ENCODE assay signal across 8 mouse cellular contexts in genomic region chr12:77060766-77061561, GRCm38 (mm10).
DNase-seq lines count a peak whose midpoint lies in the region; ATAC-seq and TF ChIP-seq lines count a peak whose summit lies in the region.
"Had no signal": no experiment of that assay in that cellular context is flagged by ENCODE, and none has a peak within 500 bp of the region (broad histone marks: within the 10 kb centered on the region; RNA-seq: fewer than 3 reads in every experiment).

No protein-coding gene starts in this region.

- peak overlapping the region; percentile 98 for H3K4me2 ChIP-seq in CH12.LX (ENCODE audit: insufficient read depth, low read depth, poor library complexity, severe bottlenecking)
- H3K4me2 ChIP-seq in heart, embryonic 15.5 days, result peak overlapping the region; percentile 58

- TF ChIP-seq POLR2A in CH12.LX (IDR thresholded peaks at IDR 0.05; ENCODE audit: low read depth, low read length), result no peak
- no peak for TF ChIP-seq POLR2A in thymus, adult 2 months (IDR thresholded peaks at IDR 0.05; ENCODE audit: control insufficient read depth, extremely low read depth, insufficient read depth, low read length, poor library complexity)

- DNase-seq in CH12.LX (ENCODE audit: extremely low read depth) (no peak), G1E (ENCODE audit: low spot score) (no peak)
- DNase-seq in kidney, postnatal 36 days, result peak; percentile 49 to 61
- no peak for DNase-seq in cerebellum, adult 9-10 months
- no peak for DNase-seq in thymus, adult 2 months
- DNase-seq in embryo, embryonic 11 days, result no peak

- no peak for TF ChIP-seq EP300 in CH12.LX (IDR thresholded peaks at IDR 0.05; ENCODE audit: low read length)

- dilution Hi-C loops in CH12.LX (cut with MboI; ENCODE audit: extremely low pct_ligation_motif_present, extremely low pct_unique_long_range_greater_than_20kb, low sequenced_read_pairs), result no loop called here

- no peaks in the 10 kb centered on the region for H3K79me2 ChIP-seq in CH12.LX (replicated peaks; ENCODE audit: control insufficient read depth, extremely low read depth, insufficient read depth, poor library complexity, severe bottlenecking)

- H3K4me3 ChIP-seq in CH12.LX (replicated peaks in 1 of 3; ENCODE audit: low read depth in 2 of 3, low read length in 2 of 3, poor library complexity in 1 of 3) (no peak overlapping the region), G1E (ENCODE audit: low read depth, low read length) (peak overlapping the region; percentile 61; the same call in 1 of the 2 replicates)
- peak overlapping the region; percentile 34; the same call in 1 of the 2 replicates for H3K4me3 ChIP-seq in heart, embryonic 15.5 days
- H3K4me3 ChIP-seq in thymus, adult 2 months (ENCODE audit: control insufficient read depth, insufficient read depth, low read length), result no peak overlapping the region
- H3K4me3 ChIP-seq: forebrain, embryonic 13.5 days had no signal

- no peak overlapping the region for H3K27ac ChIP-seq in CH12.LX (ENCODE audit: insufficient read depth, low read depth)
- H3K27ac ChIP-seq in heart, embryonic 15.5 days, result peak overlapping the region; percentile 46; the same call in 1 of the 2 replicates
- no peak overlapping the region; the same call in 1 of the 2 replicates for H3K27ac ChIP-seq in thymus, adult 2 months (ENCODE audit: control insufficient read depth, insufficient read depth, low read length)
- H3K27ac ChIP-seq: forebrain, embryonic 13.5 days had no signal

- no peak for ATAC-seq in G1E (ENCODE audit: extremely low read depth, insufficient number of reproducible peaks, low FRiP score, poor library complexity, severe bottlenecking)
- no peak for ATAC-seq in heart, embryonic 15.5 days (replicated peaks; ENCODE audit: insufficient number of reproducible peaks, insufficient read depth, low FRiP score, low read depth)

- in situ Hi-C loops in CH12.LX (cut with MboI; ENCODE audit: low pct_ligation_motif_present, low pct_unique_long_range_greater_than_20kb, low sequenced_read_pairs), result no loop called here

- H3K9ac ChIP-seq in CH12.LX (ENCODE audit: insufficient read depth, low read depth), result peak overlapping the region; percentile 68
- H3K9ac ChIP-seq in heart, embryonic 15.5 days, result no peak overlapping the region
- H3K9ac ChIP-seq: forebrain, embryonic 13.5 days had no signal

- H3K4me1 ChIP-seq in CH12.LX (ENCODE audit: control insufficient read depth in 1 of 2, insufficient read depth in 2 of 2) (peaks cover 7 to 47% of the 10 kb centered on the region in 2 experiments; a peak in 3 of 4 replicates), G1E (ENCODE audit: insufficient read depth, low read depth, low read length) (peaks cover 92% of the 10 kb centered on the region)
- H3K4me1 ChIP-seq in heart, embryonic 15.5 days (replicated peaks), result peaks cover 15% of the 10 kb centered on the region
- peaks cover 25% of the 10 kb centered on the region for H3K4me1 ChIP-seq in thymus, adult 2 months (replicated peaks; ENCODE audit: control insufficient read depth, insufficient read depth, low read length)

- no peaks in the 10 kb centered on the region for H3K36me3 ChIP-seq in CH12.LX (replicated peaks in 1 of 2; ENCODE audit: control insufficient read depth in 1 of 2, insufficient read depth in 1 of 2, low read length in 1 of 2)
- peaks cover 8% of the 10 kb centered on the region for H3K36me3 ChIP-seq in G1E (replicated peaks)
- H3K36me3 ChIP-seq in heart, embryonic 15.5 days, result no peaks in the 10 kb centered on the region
- no peaks in the 10 kb centered on the region for H3K36me3 ChIP-seq in thymus, adult 2 months (ENCODE audit: control insufficient read depth, insufficient read depth, low read length)

- WGBS in heart, embryonic 15.5 days, result 71% methylated on average over 9 of the region's 9 CpGs
- WGBS in thymus, adult 2 months, result 94% methylated on average over 9 of the region's 9 CpGs

- peaks cover 5% of the 10 kb centered on the region for H3K9me3 ChIP-seq in CH12.LX (replicated peaks; ENCODE audit: low read length)
- no peaks in the 10 kb centered on the region; the same call in 1 of the 2 replicates for H3K9me3 ChIP-seq in G1E (replicated peaks)
- H3K9me3 ChIP-seq in heart, embryonic 15.5 days (replicated peaks), result no peaks in the 10 kb centered on the region
- H3K9me3 ChIP-seq: forebrain, embryonic 13.5 days had no signal

- TF ChIP-seq RAD21 in CH12.LX (IDR thresholded peaks at IDR 0.05; ENCODE audit: low read depth, low read length), result no peak

- no peak for TF ChIP-seq CTCF in CH12.LX (conservative IDR thresholded peaks at IDR 0.05 in 1 of 2, IDR thresholded peaks at IDR 0.05 in 1 of 2; ENCODE audit: low read depth in 2 of 2, low read length in 2 of 2)
- TF ChIP-seq CTCF in G1E (IDR thresholded peaks at IDR 0.05; ENCODE audit: low read depth, low read length), result no peak
- TF ChIP-seq CTCF in thymus, adult 2 months (IDR thresholded peaks at IDR 0.05; ENCODE audit: borderline replicate concordance, control insufficient read depth, extremely low read depth, insufficient read depth, low read length, poor library complexity), result no peak

- H3K27me3 ChIP-seq in CH12.LX (replicated peaks), result no peaks in the 10 kb centered on the region
- no peaks in the 10 kb centered on the region for H3K27me3 ChIP-seq in G1E (ENCODE audit: insufficient read depth, low read length)
- H3K27me3 ChIP-seq in heart, embryonic 15.5 days, result 0 out of 2 replicates have a peak, but pooled peaks cover 8% of the 10 kb centered on the region
- H3K27me3 ChIP-seq in thymus, adult 2 months (ENCODE audit: control insufficient read depth, insufficient read depth, low read length), result no peaks in the 10 kb centered on the region

TF ChIP-seq in CH12.LX, 34 proteins besides CTCF, POLR2A, EP300 and RAD21:
- TF ChIP-seq BHLHE40 (IDR thresholded peaks at IDR 0.05; ENCODE audit: low read depth, low read length) (no peak), MAFK (IDR thresholded peaks at IDR 0.05; ENCODE audit: insufficient replicate concordance, low read length) (no peak), HCFC1 (IDR thresholded peaks at IDR 0.05; ENCODE audit: low read depth, low read length) (no peak), ELF1 (IDR thresholded peaks at IDR 0.05; ENCODE audit: low read depth, low read length) (no peak), CHD2 (IDR thresholded peaks at IDR 0.05; ENCODE audit: low read length) (no peak), MAZ (IDR thresholded peaks at IDR 0.05; ENCODE audit: low read depth, low read length) (no peak), PAX5 (IDR thresholded peaks at IDR 0.05; ENCODE audit: low read length) (no peak), UBTF (IDR thresholded peaks at IDR 0.05; ENCODE audit: low read depth, low read length) (no peak), MYC (IDR thresholded peaks at IDR 0.05; ENCODE audit: low read depth, low read length) (no peak), NELFE (IDR thresholded peaks at IDR 0.05; ENCODE audit: low read depth, low read length) (no peak), ZMIZ1 (IDR thresholded peaks at IDR 0.05; ENCODE audit: low read depth, low read length) (no peak), TCF12 (IDR thresholded peaks at IDR 0.05; ENCODE audit: low read depth, low read length) (no peak), SIN3A (IDR thresholded peaks at IDR 0.05; ENCODE audit: low read length) (no peak), TBP (conservative IDR thresholded peaks at IDR 0.05; ENCODE audit: low read depth, low read length) (no peak), USF2 (conservative IDR thresholded peaks at IDR 0.05; ENCODE audit: low read depth, low read length) (no peak), JUND (conservative IDR thresholded peaks at IDR 0.05; ENCODE audit: low read depth, low read length) (no peak), POLR2AphosphoS2 (IDR thresholded peaks at IDR 0.05; ENCODE audit: low read depth, low read length) (no peak)
TF ChIP-seq in CH12.LX: peak in this region for 0.

Comparison
In these comparisons a context has a peak if more than half of its experiments do, and no peak if none do; other contexts are left out.
1. DNase-seq: peak in kidney, postnatal 36 days (2 of 2); none in CH12.LX (single experiment), G1E (single experiment), cerebellum, adult 9-10 months (single experiment), thymus, adult 2 months (single experiment) and embryo, embryonic 11 days (single experiment).
2. H3K4me3 ChIP-seq: peak in G1E (single experiment) and heart, embryonic 15.5 days (single experiment); none in CH12.LX (0 of 3) and thymus, adult 2 months (single experiment).